ENCODE assay signal across 9 mouse cellular contexts in the genomic region with DNA sequence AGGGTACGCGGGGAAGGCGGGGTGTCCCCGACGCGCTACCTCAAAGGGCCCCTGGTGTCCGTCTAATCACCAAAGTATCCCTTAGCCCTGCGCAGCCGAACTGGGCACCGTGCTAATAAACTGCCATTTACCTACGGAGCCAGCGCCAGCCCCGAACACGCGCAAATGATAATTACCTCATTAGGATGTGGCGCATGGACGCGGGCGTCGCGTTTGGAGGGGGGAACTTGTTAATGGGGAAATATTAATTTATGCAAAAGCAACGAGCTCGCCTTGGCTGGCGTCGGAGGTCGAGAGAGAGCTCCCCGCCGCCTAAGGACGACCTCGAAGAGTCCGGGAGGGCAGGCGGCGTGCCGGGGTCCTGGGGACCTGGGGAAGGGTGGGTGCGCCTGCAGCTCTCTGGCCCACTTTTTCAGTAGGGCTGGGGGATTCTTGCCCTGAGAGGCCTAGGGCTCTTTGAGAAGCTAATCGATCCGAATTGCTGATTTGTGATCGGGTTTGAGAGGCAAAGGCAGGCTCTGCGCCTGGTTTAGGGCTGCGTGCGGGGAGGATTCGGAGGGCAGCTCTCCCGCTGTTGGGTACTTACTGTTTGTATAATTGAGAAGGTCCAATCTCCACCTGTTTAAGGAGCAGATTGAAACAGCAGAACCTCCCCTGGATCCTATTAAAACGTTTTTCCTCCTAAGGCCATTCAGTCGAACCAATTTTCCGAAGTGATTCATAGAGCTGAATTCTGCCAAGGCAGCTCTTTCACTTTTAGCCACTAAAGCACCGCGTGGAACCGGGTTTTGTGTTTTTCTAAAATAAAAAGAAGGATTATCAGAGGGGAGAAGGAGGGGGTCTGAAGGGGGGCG. TPM values are rescaled to one million over a fixed set of nuclear protein-coding genes. Genes with fewer than 3 reads are reported as not detected.
DNase-seq lines count a peak whose midpoint lies in the region; ATAC-seq and TF ChIP-seq lines count a peak whose summit lies in the region.
"Had no signal": no experiment of that assay in that cellular context is flagged by ENCODE, and none has a peak within 500 bp of the region (broad histone marks: within the 10 kb centered on the region; RNA-seq: fewer than 3 reads in every experiment).

No protein-coding gene starts in this region.

- WGBS in limb, embryonic 13.5 days: under 1% methylated on average over 50 of the region's 50 CpGs

- H3K27ac ChIP-seq in embryonic fibroblast, embryonic 13.5 days (ENCODE audit: insufficient read depth, low read length): no peak overlapping the region
- no peak overlapping the region for H3K27ac ChIP-seq in limb, embryonic 13.5 days

- H3K4me1 ChIP-seq in E14TG2a.4 (replicated peaks; ENCODE audit: low read depth, low read length): peaks cover 57% of the 10 kb centered on the region
- no peaks in the 10 kb centered on the region for H3K4me1 ChIP-seq in embryonic fibroblast, embryonic 13.5 days (ENCODE audit: control insufficient read depth, insufficient read depth, low read length)
- H3K4me1 ChIP-seq in limb, embryonic 13.5 days: peaks cover 26% of the 10 kb centered on the region

- peaks cover 96% of the 10 kb centered on the region for H3K27me3 ChIP-seq in E14TG2a.4 (ENCODE audit: insufficient read depth, low read length)
- peaks cover 100% of the 10 kb centered on the region for H3K27me3 ChIP-seq in limb, embryonic 13.5 days

- no peak for TF ChIP-seq POLR2A in embryonic fibroblast, embryonic 13.5 days (IDR thresholded peaks at IDR 0.05; ENCODE audit: low read depth, low read length)

- H3K4me2 ChIP-seq in limb, embryonic 13.5 days (replicated peaks): peak overlapping the region; percentile 53

- peak overlapping the region; percentile 68 for H3K4me3 ChIP-seq in E14TG2a.4 (replicated peaks; ENCODE audit: low read length)
- peak overlapping the region; percentile 24; the same call in 1 of the 2 replicates for H3K4me3 ChIP-seq in embryonic fibroblast, embryonic 13.5 days (ENCODE audit: insufficient read depth, low read length)
- H3K4me3 ChIP-seq in limb, embryonic 13.5 days: peak overlapping the region; percentile 29

- H3K36me3 ChIP-seq in E14TG2a.4 (ENCODE audit: insufficient read depth, low read length): no peaks in the 10 kb centered on the region
- H3K36me3 ChIP-seq in limb, embryonic 13.5 days: no peaks in the 10 kb centered on the region

- no peak for TF ChIP-seq CTCF in E14TG2a.4 (conservative IDR thresholded peaks at IDR 0.05; ENCODE audit: low read length)
- TF ChIP-seq CTCF in embryonic fibroblast, embryonic 13.5 days (IDR thresholded peaks at IDR 0.05; ENCODE audit: borderline replicate concordance, insufficient read depth, low read length): no peak

- no peak overlapping the region for H3K9ac ChIP-seq in limb, embryonic 13.5 days

- peak; percentile 70 for DNase-seq in heart, adult 11 months
- DNase-seq in heart, adult 9 months (ENCODE audit: low spot score in 2 of 2): no peak
- DNase-seq in adipocyte (ENCODE audit: low spot score): no peak
- no peak for DNase-seq in thymus, postnatal 25 days
- no peak for DNase-seq in yolk sac, embryonic 10.5 days (ENCODE audit: low spot score)
- DNase-seq: cerebellum, adult 9-11 months had no signal

- no peak for ATAC-seq in limb, embryonic 13.5 days (ENCODE audit: low FRiP score, low read depth)

- no peaks in the 10 kb centered on the region for H3K9me3 ChIP-seq in E14TG2a.4 (ENCODE audit: low read length)
- no peaks in the 10 kb centered on the region for H3K9me3 ChIP-seq in limb, embryonic 13.5 days

RNA-seq across cellular contexts. Expression of a gene that starts 1.8 kb away (rescaled TPM):
- not detected in 2 replicates for polyA plus RNA-seq in embryonic fibroblast, embryonic 13.5 days (2011; ENCODE audit: insufficient read length, low read depth, missing spikeins)
- polyA plus RNA-seq in limb, embryonic 13.5 days (2015; fragmentation: Nextera tagmentation; extraction: Ambion mirVana): 0.14 and 0.31 TPM in 2 replicates
